Mouse (Mus musculus): Measurements from ENCODE around the gene Gm16253.
A peak's percentile ranks its signal among the peaks of the same experiment; 100 is the strongest.

Gene Gm16253

GRCm38 (mm10) chr3:96573611-96574511 lies 2.9 kb upstream of the Gm16253 start:
- DNase-seq (ENCODE audit: low spot score) = no peak

- no peak for DNase-seq (ENCODE audit: low spot score)
Observed at GRCm38 (mm10) chr3:96575272-96575984, 1.4 kb upstream of the Gm16253 start.

- no peak for DNase-seq (ENCODE audit: low spot score)
Observed at GRCm38 (mm10) chr3:96576005-96576658, 652 bp upstream of the Gm16253 start.

DNA sequence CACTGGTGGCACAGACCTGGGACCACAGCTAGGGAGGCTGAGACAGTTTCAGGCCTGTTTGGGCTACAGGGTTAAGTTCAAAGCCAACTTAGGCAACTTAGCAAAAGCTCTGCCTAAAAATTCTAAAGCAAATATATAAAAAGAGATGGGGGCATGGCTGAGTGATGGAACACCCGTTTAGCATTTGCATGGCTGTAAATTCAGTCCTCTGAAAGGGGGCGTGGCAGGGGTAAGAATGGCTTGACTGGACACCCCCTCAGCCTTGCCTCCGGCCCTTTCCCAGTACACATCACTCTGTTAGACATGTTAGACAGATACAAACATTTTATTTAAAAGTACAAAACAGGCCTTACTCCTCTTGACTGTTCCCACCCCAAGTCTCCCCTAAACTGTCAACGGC lies 782 bp downstream of the Gm16253 start:
- DNase-seq (ENCODE audit: low spot score) = no peak

GRCm38 (mm10) chr3:96578561-96579238 lies 1.9 kb downstream of the Gm16253 start:
- DNase-seq (ENCODE audit: low spot score) = no peak

- DNase-seq (ENCODE audit: low spot score) = no peak
Observed at GRCm38 (mm10) chr3:96579239-96579750, 2.5 kb downstream of the Gm16253 start.

- DNase-seq (ENCODE audit: low spot score) = peak; percentile 81
Observed at GRCm38 (mm10) chr3:96579885-96580454, 3.2 kb downstream of the Gm16253 start.

DNA sequence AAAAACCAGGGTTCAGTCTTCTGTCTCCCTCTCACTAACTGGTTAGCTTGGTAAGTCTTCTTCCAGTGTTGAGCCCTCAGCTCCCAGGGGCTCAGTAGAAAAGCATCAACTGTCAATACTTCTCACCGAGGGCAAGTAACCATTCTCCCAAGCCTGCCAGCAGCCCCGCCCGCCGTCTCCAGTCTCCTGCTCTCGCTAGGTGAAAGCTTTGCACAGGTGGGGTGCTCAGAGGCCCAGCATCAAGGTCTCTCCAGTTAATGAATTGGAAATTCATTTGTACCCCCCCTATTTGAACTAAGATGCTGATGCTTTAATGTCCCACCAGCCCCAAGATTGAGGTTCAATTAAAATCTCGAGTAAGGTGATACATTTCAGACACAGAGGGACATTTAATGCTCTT lies 4.4 kb downstream of the Gm16253 start:
- no peak for DNase-seq (ENCODE audit: low spot score)

GRCm38 (mm10) chr3:96581771-96582515 lies 5.2 kb downstream of the Gm16253 start:
- no peak for DNase-seq (ENCODE audit: low spot score)

DNA sequence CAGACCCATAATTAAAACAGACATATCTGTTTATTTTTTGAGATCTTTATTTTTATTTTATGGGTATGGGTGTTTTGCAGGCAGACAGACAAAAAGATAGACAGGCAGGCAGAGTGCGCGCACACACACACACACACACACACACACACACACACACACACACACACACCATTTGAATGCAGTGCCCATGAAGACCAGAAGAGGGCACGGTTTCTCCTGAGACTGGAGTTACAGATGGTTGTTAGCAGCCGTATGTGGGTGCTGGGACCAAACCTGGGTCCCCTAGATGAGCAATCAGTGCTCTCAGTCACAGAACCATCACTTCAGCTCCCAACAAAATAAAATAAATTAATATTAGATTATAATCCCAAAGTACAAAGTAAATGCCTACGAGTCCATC lies 6.6 kb downstream of the Gm16253 start:
- no peak for DNase-seq (ENCODE audit: low spot score)

- no peak for DNase-seq (ENCODE audit: low spot score)
Observed at GRCm38 (mm10) chr3:96590657-96591056, 13.9 kb downstream of the Gm16253 start.

GRCm38 (mm10) chr3:96593374-96593773 lies 16.6 kb downstream of the Gm16253 start:
- DNase-seq (ENCODE audit: low spot score) = peak; percentile 17

DNA sequence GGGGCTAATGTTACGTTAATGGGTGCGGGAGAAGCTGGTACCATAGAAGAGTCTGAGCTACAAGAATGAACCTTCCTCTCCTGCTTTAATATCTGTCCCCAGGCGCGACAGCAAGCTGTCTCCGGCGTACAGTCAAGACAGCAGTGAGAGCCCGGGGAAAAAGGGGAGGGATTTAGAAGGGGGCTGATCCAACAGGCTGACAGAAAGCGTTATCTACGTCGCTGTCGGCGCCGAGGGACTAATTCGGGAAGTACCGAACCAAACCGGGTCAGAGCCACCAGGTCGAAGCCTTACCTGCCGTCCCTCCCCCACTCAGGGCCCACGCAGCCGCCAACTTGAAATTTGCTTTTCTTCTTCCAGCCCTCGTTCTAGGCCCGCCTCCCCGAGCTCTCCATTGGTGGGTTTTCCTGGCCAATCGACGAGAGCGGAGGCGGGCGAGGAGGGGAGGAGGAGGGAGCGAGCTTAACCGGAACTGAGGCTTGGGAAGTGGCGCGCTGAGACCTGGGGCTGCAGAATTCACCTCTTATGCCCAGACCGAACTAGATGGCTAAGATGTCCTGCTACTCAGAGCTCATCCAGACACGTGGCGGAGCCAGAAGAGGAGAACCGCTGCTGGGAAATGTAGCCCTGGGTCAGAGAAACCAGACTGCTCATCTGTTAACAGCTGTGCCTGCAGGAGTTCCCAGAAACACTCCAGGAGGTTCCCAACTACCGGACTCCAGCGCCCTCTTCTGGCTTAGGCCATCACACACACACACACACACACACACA lies 17.2 kb downstream of the Gm16253 start, which contains the start of gene Polr3gl:
Gene Polr3gl (minus strand): TSS at position 392 of the 771 bp plus-strand sequence.
- peak; percentile 90 for DNase-seq (ENCODE audit: low spot score)

DNA sequence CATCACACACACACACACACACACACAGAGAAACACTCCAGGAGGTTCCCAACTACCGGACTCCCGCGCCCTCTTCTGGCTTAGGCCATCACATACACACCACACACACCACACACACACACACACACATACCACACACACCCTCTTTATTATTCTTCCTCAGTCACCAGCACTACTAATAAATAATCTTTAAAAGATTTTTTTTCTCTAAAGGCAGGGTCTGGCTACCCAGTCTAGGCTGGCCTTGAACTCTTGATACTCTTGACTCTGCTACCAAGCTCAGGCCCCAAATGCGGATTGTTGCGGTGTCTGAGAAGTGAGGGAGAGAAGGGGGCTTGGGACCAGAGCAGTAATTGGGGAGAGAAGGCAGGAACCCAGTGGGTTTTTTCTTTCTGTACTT lies 18.1 kb downstream of the Gm16253 start:
- DNase-seq (ENCODE audit: low spot score) = no peak

DNA sequence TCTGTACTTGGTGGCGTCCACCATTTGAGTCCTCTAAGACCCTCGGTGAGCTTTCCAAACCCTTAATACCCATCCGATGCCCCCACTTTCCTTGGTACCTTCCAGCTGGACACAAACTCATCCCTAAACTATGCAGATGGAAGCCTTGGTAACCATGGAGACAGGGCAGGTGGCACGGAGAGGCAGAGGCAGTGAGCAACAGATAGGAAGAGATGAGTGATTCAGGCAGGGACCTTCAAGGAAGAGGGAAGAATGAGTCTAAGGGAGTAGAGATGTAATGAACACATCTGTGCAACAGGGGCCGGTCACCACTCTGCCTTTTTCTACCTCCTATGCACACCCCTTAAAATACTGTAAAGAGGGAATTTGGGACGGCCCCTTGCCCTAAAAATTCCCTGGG lies 18.9 kb downstream of the Gm16253 start:
- DNase-seq (ENCODE audit: low spot score) = no peak

DNA sequence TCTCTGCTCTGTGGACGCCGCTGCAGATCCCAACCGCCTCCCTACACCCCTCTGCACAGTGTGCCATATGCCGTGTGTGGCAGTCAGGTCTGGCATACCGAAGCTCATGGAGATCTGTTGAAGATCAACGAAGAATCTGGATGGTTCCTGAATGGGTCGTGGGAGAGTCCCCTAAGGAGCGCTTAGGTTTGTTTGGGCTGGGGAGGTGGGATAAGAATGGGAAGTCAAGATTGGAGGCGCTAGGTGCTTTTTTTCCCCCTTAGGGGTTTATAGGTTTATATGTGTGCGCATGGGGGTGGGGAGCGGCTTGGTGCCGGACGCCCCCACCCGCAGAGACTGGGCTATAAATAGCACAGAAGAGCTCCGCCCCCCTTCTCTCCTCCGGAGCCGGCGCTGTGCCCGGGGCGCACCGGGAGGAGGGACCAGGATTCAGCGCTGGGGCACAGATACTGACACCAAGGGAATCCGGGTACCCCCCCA lies 19.5 kb downstream of the Gm16253 start, which contains the start of gene Ankrd34a:
Gene Ankrd34a (plus strand): TSS at position 409 of the 480 bp plus-strand sequence.
- no peak for DNase-seq (ENCODE audit: low spot score)

DNA sequence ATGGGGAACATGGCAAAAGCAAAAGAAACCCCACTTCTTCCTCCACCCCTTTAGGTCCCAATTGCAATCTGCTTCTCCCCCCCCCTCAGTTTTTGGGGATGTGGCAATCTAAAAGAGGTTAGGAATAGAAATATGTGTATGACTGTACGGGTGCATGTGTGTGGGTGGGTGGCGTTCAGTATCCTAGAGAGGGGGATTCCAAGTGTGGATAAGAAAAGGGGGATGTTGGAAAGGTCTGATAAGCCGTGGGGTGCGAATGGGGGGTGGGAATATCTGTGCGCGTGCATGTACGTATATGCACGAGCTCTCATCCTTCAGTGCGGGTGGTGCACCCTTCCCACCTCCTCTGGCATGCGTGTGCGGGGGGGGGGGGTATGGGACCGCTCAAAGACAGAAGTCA lies 20.1 kb downstream of the Gm16253 start:
- DNase-seq (ENCODE audit: low spot score) = no peak

GRCm38 (mm10) chr3:96597435-96597891 lies 20.7 kb downstream of the Gm16253 start:
- no peak for DNase-seq (ENCODE audit: low spot score)
